Mouse (Mus musculus) regulatory T cell (primary cell): Measurements from ENCODE around the gene Ech1.

Experiments
- in situ Hi-C: fragments of 300-600 bp; cut with MboI, MseI; formaldehyde crosslinking; loops from one replicate; pipeline ENCODE4 v1.15.1; 2025; ENCODE audit warnings: high pct_unique_total_duplicates

Gene Ech1

DNA sequence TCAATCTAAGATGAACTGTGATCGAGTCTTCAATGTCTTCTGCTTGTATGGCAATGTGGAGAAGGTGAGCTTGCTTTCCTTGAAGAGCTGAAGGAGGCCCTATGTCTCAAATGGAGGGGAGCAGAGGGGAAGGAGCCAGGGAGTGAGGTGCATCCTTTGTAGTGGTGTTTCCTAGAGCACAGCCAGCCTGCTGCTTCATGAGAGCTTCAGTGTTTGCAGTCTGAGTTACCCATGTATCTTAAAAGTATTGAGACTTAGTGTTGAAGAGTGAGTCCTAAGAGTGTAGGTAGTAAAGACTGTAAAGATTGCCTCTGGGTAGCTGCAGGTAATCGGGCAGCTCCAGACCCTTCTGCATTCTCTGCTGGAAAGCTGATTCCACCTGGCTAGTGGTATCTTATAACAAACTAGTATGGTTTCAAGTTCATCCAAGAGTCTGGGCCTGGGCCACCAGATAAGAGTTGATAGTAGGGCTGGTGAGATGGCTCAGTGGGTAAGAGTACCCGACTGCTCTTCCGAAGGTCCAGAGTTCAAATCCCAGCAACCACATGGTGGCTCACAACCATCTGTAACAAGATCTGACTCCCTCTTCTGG lies 6.1 kb upstream of the Ech1 start:
- in situ Hi-C loops, result no loop called here

GRCm38 (mm10) chr7:28819571-28819970 lies 5.4 kb upstream of the Ech1 start:
- in situ Hi-C loops, result no loop called here

- in situ Hi-C loops, result no loop called here
Measured at GRCm38 (mm10) chr7:28820358-28821260, 4.4 kb upstream of the Ech1 start.

DNA sequence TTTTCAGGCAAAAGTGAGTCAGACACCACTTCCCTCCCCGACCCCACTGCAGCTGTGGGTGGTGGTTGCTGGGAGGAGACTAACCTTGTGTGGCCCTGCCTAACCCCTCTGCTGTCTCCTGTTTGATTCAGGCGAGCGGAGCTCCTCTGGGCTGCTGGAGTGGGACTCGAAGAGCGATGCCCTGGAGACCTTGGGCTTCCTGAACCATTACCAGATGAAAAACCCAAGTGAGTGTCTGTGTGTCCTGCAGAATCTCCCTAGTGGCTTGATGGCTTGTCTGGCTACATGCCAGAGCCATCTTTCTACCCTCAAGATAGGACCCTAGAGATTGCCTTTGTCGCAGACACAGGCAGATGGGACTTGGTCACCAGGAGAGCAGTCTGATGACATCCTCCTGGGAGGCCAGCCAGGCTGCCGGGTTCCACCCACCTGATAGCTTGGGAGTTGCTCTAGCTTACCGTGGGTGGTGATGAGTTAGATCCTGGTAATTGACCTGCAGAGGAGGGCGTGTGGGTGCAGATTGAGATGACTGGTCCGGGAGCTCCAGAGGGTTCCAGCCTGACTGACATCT lies 3.7 kb upstream of the Ech1 start:
- in situ Hi-C loops, result no loop called here

DNA sequence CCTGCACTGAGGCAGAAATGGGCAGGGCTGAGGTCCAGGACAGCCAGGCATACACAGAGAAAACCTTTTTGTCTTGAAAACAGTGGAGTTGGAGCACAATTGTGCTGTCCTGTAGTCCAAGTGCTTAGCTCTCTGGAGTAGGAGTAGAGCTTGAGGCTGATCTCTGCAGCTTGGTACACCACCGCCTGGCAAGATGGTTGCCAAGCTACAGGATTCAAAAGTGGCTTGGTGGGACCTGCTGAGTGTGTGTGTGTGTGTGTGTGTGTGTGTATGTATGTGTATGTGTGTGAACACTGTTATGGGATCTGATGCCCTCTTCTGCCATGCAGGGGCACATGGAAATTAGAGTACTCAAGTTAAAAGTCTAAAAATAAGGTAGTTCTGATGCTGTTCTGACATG lies 2.5 kb upstream of the Ech1 start:
- in situ Hi-C loops, result no loop called here

- in situ Hi-C loops, result no loop called here
Measured at GRCm38 (mm10) chr7:28822993-28823903, 1.8 kb upstream of the Ech1 start.

GRCm38 (mm10) chr7:28823932-28824331 lies 1.1 kb upstream of the Ech1 start:
- in situ Hi-C loops, result no loop called here

DNA sequence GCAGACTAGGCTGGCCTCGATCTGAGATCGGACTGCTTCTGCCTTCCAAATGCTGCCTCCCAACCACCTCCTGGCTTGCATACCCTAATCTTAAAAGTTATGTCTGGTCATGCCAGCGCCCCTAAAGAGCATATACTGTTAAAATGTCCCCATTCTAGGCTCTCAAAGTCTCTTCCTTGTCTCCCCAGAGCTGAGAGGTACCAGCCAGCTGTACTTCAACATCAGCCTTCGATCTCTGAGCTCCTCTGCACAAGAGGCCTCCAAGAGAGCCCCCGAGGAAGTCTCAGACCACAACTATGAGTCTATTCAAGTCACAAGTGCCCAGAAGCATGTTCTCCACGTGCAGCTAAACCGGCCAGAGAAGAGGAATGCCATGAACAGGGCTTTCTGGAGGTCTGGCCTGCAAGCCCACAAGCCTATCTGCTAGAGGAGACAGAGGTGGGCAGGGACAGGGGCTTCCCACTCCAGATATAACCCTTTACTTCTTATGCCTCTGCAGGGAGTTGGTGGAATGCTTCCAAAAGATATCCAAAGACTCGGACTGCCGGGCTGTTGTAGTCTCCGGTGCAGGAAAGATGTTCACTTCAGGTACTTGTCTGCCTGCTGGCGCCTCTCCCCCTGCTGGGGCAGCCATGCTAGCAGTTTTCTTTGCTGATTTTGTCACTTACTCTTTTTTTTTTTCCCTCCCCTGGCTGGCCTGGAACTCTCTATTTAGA lies 827 bp downstream of the Ech1 start:
- in situ Hi-C loops, result no loop called here

GRCm38 (mm10) chr7:28826402-28826772 lies 1.4 kb downstream of the Ech1 start:
- in situ Hi-C loops, result no loop called here

DNA sequence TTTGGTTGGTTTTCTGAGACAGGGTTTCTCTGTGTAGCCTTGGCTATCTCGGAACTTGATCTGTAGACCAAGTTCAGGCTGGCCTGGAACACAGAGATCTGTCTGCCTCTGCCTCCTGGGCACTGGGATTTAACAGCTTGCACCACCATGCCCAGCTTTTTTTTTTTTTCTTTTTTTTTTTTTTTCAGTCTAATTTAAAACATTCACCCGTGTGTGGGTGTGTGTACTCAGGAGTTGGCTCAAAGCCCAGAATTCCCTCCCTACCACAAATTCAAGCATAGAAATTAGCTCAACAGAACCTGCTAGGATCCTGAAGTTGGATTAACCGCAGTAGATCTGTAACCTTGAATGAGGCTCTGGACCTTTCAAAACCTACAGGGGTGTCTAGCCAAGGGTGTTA lies 2.3 kb downstream of the Ech1 start:
- in situ Hi-C loops, result no loop called here

DNA sequence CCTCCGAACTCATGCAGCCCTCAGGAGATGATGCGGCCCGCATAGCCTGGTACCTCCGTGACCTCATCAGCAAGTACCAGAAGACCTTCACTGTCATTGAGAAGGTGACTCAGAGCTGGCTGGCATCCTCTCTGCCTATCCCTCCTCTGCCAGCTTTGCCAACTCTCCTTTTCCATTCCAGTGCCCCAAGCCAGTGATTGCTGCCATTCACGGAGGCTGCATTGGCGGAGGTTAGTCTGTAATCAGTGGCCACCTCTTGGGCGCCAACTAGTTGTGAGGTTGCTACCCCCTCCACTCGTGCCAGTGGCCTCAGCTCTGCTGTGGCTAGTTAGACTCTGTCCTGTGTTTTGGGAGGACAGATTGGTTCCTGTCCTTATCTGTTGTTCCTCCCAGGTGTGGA lies 4.8 kb downstream of the Ech1 start:
- in situ Hi-C loops, result no loop called here

- in situ Hi-C loops, result no loop called here
Measured at GRCm38 (mm10) chr7:28830981-28831380, 6.0 kb downstream of the Ech1 start.

DNA sequence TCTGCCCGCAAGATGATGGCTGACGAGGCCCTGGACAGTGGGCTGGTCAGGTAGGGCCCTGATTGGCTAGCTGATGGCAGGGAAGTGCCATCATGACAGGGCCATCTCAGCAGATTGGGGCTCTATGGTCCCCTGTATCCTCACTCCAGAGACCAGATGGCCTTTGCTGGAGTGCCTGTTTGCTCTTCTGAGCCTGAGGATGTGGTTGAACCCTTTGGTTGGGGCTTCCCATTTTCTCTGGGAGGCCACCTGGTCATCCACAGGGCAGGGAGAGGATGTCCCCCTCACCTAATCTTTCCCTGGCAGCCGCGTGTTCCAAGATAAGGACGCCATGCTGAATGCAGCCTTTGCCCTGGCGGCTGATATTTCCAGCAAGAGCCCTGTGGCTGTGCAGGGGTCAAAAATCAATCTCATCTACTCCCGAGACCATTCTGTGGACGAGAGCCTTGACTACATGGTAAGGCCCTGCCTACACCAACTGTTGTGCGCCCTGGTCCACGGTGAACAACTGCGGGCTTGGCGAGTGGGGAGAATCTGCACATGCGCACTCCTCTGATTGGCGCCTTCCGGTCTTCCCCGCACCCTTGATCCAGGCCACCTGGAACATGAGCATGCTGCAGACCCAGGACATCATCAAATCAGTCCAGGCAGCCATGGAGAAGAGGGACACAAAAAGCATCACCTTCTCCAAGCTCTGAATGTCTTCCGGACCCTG lies 6.6 kb downstream of the Ech1 start:
- in situ Hi-C loops, result no loop called here

GRCm38 (mm10) chr7:28832137-28832536 lies 7.1 kb downstream of the Ech1 start:
- in situ Hi-C loops, result no loop called here

GRCm38 (mm10) chr7:28833723-28834347 lies 8.8 kb downstream of the Ech1 start, which contains the start of gene Lgals4:
Gene Lgals4, plus strand, starts transcription at chr7:28833854.
- in situ Hi-C loops, result no loop called here

DNA sequence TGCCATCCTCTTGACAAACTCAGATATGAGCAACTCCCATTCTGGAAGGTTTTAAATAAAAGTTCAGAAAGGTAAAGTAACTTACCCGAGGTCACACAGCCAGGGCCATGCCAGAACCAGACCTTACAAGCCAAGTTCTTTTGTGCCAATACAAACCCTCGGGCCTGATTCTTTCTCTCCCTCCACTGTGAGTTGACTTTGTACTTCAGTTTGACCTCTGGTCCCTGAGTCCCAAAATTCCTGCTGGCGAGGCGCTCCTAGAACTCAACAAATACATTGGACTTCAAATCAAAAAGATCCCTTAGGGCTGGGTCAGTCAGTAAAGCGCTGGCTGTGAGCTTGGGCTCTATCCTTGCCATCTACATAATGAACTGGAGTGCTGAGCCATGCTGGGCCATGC lies 11.9 kb downstream of the Ech1 start:
- in situ Hi-C loops, result no loop called here

DNA sequence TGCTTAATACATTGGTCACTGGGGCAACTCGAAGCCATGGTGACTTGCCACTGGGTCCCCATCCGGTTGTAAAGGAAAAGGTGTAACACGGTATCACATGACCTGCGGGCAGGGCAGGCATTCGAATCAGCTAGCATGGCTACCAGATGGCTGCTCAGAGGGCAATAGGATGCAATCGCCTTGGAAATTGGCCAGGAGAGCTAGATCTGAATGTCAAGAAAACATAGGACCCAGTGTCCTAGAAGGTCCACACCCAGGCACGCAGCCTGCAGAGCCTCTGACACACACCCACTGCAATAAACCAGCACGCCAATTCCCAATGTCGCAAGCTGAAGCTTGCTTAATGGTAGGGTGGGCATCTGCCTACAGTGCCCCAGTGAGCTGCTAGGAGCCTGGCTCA lies 13.3 kb downstream of the Ech1 start:
- in situ Hi-C loops, result no loop called here

GRCm38 (mm10) chr7:28847273-28847672 lies 22.3 kb downstream of the Ech1 start:
- in situ Hi-C loops, result loop anchor here (10.0 kb wide), 1 partner anchor 1472 kb away; no protein-coding TSS in a partner anchor

GRCm38 (mm10) chr7:28849700-28850236 lies 24.8 kb downstream of the Ech1 start:
- in situ Hi-C loops, result loop anchor here (10.0 kb wide), 1 partner anchor 1475 kb away; no protein-coding TSS in a partner anchor

DNA sequence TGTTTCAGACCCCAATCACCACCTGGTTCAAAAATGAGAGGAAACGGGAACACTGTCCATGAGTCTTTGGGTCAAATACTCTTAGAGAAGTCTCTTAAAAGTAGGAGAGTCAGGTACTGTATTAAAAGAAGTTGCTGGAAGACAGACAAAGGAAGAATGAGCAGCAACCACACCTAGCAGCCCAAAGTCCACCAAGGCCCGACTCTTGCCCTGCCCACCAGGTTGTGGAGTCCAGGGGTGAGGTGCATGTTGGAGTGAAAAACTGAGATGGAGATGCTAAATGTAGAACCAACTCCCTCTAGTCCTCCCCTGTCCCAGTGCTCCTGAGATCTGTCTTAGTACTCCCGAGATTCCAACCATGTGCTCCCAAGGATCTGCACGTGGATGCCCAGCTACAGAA lies 25.6 kb downstream of the Ech1 start:
- in situ Hi-C loops, result no loop called here
